Mouse (Mus musculus) lung, postnatal 0 days (tissue): ENCODE data around the gene Mllt3. TPM values are rescaled to one million over a fixed set of nuclear protein-coding genes. Genes with fewer than 3 reads are reported as not detected.

Source experiments
- ATAC-seq: fragments of 200-750 bp; cut with Nextera tagmentation; 2 replicates; pipeline ENCODE4 v1.8.0; 2017; ENCODE audit warnings: moderate library complexity
- DNase-seq: peaks from one replicate; pipeline ENCODE4 v3.0.0-alpha.2; 2016; ENCODE audit warnings: low spot score
- H3K27ac ChIP-seq: fragments of 300-500 bp; sonication (generic); 2 replicates; pipeline ENCODE4 v1.5.1; 2014; ENCODE audit warnings: antibody characterized with exemption, mild to moderate bottlenecking, low read length, mixed read lengths
- H3K27me3 ChIP-seq: fragments of 300-500 bp; sonication (generic); replicated peaks from 2 replicates; pipeline ENCODE4 v1.6.1; 2014; ENCODE audit warnings: low read length, mixed read lengths; ENCODE audit not compliant: insufficient read depth
- H3K36me3 ChIP-seq: fragments of 300-500 bp; sonication (generic); 2 replicates; pipeline ENCODE4 v1.6.1; 2014; ENCODE audit warnings: low read length, mixed read lengths; ENCODE audit not compliant: insufficient read depth
- H3K4me1 ChIP-seq: fragments of 300-500 bp; sonication (generic); 2 replicates; pipeline ENCODE4 v1.6.1; 2014; ENCODE audit warnings: antibody characterized with exemption, low read depth, low read length, mixed read lengths; ENCODE audit not compliant: insufficient read depth
- H3K4me2 ChIP-seq: fragments of 300-500 bp; sonication (generic); replicated peaks from 2 replicates; pipeline ENCODE4 v1.6.1; 2014; ENCODE audit warnings: low read depth, mild to moderate bottlenecking, low read length, moderate library complexity, mixed read lengths
- H3K4me3 ChIP-seq: fragments of 300-500 bp; sonication (generic); 2 replicates; pipeline ENCODE4 v1.5.1; 2014; ENCODE audit warnings: low read depth, low read length
- H3K9ac ChIP-seq: fragments of 300-500 bp; sonication (generic); replicated peaks from 2 replicates; pipeline ENCODE4 v1.6.1; 2014; ENCODE audit warnings: low read depth, mild to moderate bottlenecking
- H3K9me3 ChIP-seq: fragments of 300-500 bp; sonication (generic); 2 replicates; pipeline ENCODE4 v1.6.1; 2016; ENCODE audit warnings: low read length, mixed read lengths
- CTCF ChIP-seq: IDR thresholded peaks from 2 replicates; pipeline ENCODE4 v1.5.1; 2016; ENCODE audit warnings: antibody characterized with exemption, mild to moderate bottlenecking
- EP300 ChIP-seq: IDR thresholded peaks from 2 replicates; pipeline ENCODE4 v1.6.1; 2016; ENCODE audit warnings: antibody characterized with exemption, mild to moderate bottlenecking, control low read depth
- WGBS: fragments of 180-500 bp; shearing (Covaris S2); extraction: QIAGEN DNeasy Blood & Tissue Kit; methylation state at CpG from one replicate; pipeline ENCODE4 v1.1.7; 2014; 5-methylcytosine and 5-hydroxymethylcytosine counted together
- polyA plus RNA-seq: library from polyadenylated mRNA; unstranded; fragments of >200 nt; fragmentation: Nextera tagmentation; extraction: Ambion mirVana; gene quantifications from 2 replicates; pipeline ENCODE4 v1.2.1, GENCODE M21; 2015

The Mllt3 gene
- polyA plus RNA-seq, 1 experiment from 2014 or later: 32.7 TPM

DNA sequence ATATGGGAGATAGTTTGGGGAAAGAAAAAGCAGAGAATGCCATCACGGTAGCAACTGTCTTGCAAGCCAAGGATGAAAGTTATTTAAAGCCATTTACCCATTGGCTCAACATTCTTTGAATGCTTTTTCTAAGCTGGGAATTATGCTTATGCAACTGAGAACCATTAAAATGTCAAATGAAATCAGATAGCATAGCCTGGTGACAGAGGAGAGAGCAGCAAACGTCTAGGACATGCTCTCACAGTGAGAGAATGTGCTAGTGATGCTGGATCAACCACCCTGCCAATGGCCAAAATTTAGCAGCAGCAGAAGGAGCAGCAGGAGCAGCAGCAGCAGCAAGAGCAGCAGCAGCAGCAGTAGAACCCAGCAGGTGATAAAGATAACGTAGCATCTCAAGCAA is 267.4 kb downstream of the Mllt3 start:
- no peak overlapping the region for H3K27ac ChIP-seq
- H3K4me3 ChIP-seq: no peak overlapping the region
- no peak overlapping the region for H3K4me2 ChIP-seq
- H3K9me3 ChIP-seq: no peaks in the 10 kb centered on the region
- no peaks in the 10 kb centered on the region for H3K4me1 ChIP-seq
- H3K36me3 ChIP-seq: no peaks in the 10 kb centered on the region
- 44% methylated on average over 3 of the region's 3 CpGs for WGBS
- H3K9ac ChIP-seq: no peak overlapping the region
- TF ChIP-seq CTCF (no peak), EP300 (no peak)
- H3K27me3 ChIP-seq: no peaks in the 10 kb centered on the region
- ATAC-seq: no peak
- peak; percentile 41 for DNase-seq

- Histone ChIP-seq H3K27ac (no peak overlapping the region), H3K4me2 (no peak overlapping the region), H3K4me3 (no peak overlapping the region), H3K36me3 (no peaks in the 10 kb centered on the region), H3K27me3 (no peaks in the 10 kb centered on the region), H3K9ac (no peak overlapping the region), H3K9me3 (no peaks in the 10 kb centered on the region), H3K4me1 (no peaks in the 10 kb centered on the region)
- 57% methylated on average over 2 of the region's 2 CpGs for WGBS
- DNase-seq: peak; percentile 49
- peak; percentile 65 for ATAC-seq
- TF ChIP-seq CTCF: no peak
- peak; percentile 84 for TF ChIP-seq EP300
Observed at GRCm38 (mm10) chr4:87761075-87761474, 272.1 kb downstream of the Mllt3 start.

DNA sequence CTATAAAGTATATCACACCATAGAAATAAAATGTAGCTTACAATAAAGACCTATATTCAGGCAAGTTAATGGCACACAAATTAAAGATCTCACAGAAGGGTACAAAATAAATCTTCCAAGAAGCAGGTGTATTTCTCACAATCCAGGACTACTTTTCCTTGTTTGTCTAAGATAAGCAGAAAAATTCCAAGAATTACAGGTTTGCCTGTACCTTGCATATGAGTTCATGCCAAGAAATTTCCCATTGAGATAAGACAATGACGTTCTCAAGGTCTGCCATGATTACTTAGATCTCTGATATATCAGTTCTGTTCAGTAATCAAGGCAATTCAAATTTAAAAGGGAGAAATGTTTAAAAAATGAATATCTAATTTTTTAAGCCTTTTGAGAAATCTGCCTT is 272.9 kb downstream of the Mllt3 start:
- Histone ChIP-seq H3K9ac (no peak overlapping the region), H3K27me3 (no peaks in the 10 kb centered on the region), H3K36me3 (no peaks in the 10 kb centered on the region), H3K4me1 (no peaks in the 10 kb centered on the region), H3K4me2 (no peak overlapping the region), H3K9me3 (no peaks in the 10 kb centered on the region), H3K27ac (no peak overlapping the region), H3K4me3 (no peak overlapping the region)
- TF ChIP-seq CTCF (no peak), EP300 (peak; percentile 88)
- DNase-seq (peak; percentile 57), ATAC-seq (peak; percentile 40; the same call in 1 of the 2 replicates)
- 59% methylated on average over 1 of the region's 1 CpGs for WGBS

- Histone ChIP-seq H3K4me1 (no peaks in the 10 kb centered on the region), H3K27me3 (no peaks in the 10 kb centered on the region), H3K9ac (no peak overlapping the region), H3K4me2 (no peak overlapping the region), H3K4me3 (no peak overlapping the region), H3K27ac (no peak overlapping the region), H3K9me3 (no peaks in the 10 kb centered on the region), H3K36me3 (no peaks in the 10 kb centered on the region)
- no peak for TF ChIP-seq CTCF
- no peak for TF ChIP-seq EP300
- 72% methylated on average over 2 of the region's 2 CpGs for whole genome bisulfite sequencing
- ATAC-seq (no peak), DNase-seq (no peak)
Observed at GRCm38 (mm10) chr4:87759625-87760024, 273.5 kb downstream of the Mllt3 start.

DNA sequence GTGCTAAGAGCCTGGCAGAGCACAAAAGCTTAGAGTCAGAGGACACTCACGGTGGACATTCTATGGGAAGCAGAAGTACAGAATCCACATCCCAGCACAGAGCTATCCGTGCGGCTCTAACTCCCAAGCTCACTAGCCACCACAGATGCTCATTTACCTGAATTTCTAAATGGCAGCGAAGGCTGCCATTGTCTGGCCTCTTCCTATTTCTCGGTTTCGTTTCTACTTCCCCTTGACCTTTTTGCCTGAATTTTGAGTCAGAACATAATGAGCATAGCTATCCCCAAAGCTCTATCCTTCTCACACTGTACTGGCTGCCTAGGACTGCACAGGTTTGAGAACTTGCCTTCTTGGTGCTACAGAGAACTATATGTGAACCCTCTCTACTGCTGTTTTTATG is 274.1 kb downstream of the Mllt3 start:
- no peak for DNase-seq
- Histone ChIP-seq H3K27ac (no peak overlapping the region), H3K9ac (no peak overlapping the region), H3K4me1 (no peaks in the 10 kb centered on the region), H3K36me3 (no peaks in the 10 kb centered on the region), H3K9me3 (no peaks in the 10 kb centered on the region), H3K27me3 (no peaks in the 10 kb centered on the region), H3K4me3 (no peak overlapping the region), H3K4me2 (no peak overlapping the region)
- no peak for ATAC-seq
- WGBS: 88% methylated on average over 6 of the region's 6 CpGs
- TF ChIP-seq CTCF (no peak), EP300 (no peak)

DNA sequence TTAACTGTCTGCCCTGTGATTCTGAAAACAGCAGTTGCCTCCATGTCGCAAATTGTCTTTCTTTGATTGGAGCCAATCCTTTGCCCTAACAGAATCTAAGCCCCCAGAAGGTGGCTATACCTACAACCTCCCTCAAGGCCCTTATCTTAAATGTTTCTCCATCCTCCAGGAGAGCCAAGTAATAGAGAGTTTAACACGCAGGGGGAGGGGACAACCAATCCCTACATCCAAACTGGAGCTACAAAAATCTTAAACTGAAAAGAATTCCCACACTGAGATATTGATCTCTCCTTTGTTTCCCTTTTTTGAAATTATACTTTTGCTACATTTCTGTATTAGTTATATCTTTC is 281.7 kb downstream of the Mllt3 start:
- no peaks in the 10 kb centered on the region for H3K36me3 ChIP-seq
- H3K4me3 ChIP-seq: no peak overlapping the region
- no peak overlapping the region for H3K27ac ChIP-seq
- no peaks in the 10 kb centered on the region for H3K4me1 ChIP-seq
- no peak for TF ChIP-seq CTCF
- TF ChIP-seq EP300: no peak
- no peak for ATAC-seq
- no peaks in the 10 kb centered on the region for H3K27me3 ChIP-seq
- 78% methylated on average over 2 of the region's 2 CpGs for WGBS
- H3K4me2 ChIP-seq: no peak overlapping the region
- no peak overlapping the region for H3K9ac ChIP-seq
- no peaks in the 10 kb centered on the region for H3K9me3 ChIP-seq
- DNase-seq: no peak

- Histone ChIP-seq H3K27ac (no peak overlapping the region), H3K36me3 (no peaks in the 10 kb centered on the region), H3K4me3 (no peak overlapping the region), H3K4me1 (no peaks in the 10 kb centered on the region), H3K9ac (no peak overlapping the region), H3K27me3 (no peaks in the 10 kb centered on the region), H3K9me3 (no peaks in the 10 kb centered on the region), H3K4me2 (no peak overlapping the region)
- no peak for TF ChIP-seq EP300
- TF ChIP-seq CTCF: no peak
- DNase-seq (no peak), ATAC-seq (no peak)
- 72% methylated on average over 5 of the region's 5 CpGs for whole genome bisulfite sequencing
Observed at GRCm38 (mm10) chr4:87750856-87751514, 282.2 kb downstream of the Mllt3 start.
